In the genomic region with DNA sequence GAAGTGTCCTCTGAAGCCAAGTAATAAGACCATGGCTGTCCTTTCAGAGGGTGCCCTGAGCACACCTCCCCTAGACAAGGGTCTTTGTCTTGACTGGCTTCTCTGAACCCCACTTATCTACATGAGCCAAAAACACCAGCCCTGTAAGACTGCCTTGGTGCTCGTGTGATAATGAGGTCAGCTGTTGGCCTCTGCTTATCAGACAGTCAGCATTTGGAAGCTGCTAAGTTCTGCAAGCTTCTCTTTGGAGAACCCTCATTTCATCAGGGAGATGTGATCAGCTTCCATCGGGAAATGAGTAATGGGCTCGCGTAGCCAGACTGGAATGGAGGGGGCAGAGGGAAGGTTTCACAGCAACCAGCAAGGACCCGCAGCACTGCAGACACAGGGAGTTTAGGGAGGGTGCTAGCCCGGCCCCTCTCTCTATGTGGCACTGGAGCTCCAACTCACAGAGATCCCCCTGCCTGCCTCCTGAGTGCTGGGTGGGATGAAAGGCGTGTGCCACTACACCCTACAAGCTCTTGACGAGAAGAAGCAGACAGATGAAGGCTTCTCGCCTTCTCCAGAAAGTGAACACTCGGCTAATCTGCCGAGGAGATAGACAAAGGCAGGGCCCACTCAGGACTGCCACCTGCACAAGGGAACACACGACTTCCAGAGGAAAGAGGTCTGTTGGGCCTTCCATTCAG, we compare ENCODE assay signal across 1 mouse cellular context.
TF ChIP-seq lines count a peak whose summit lies in the region.

No protein-coding gene starts in this region.

TF ChIP-seq in MEL, 35 proteins besides CTCF, POLR2A, EP300 and RAD21 (continued from another document):
- peak; percentile 43; the same call in 1 of the 2 replicates for TF ChIP-seq CHD2 (IDR thresholded peaks at IDR 0.05; ENCODE audit: low read length)
- TF ChIP-seq MAX (IDR thresholded peaks at IDR 0.05; ENCODE audit: low read length): peak; percentile 43; the same call in 1 of the 2 replicates
- TF ChIP-seq USF1 (IDR thresholded peaks at IDR 0.05; ENCODE audit: low read depth, low read length): peak; percentile 63; the same call in 1 of the 2 replicates
- TF ChIP-seq POLR2AphosphoS2 (IDR thresholded peaks at IDR 0.05; ENCODE audit: low read length): peak; percentile 71
- TF ChIP-seq HCFC1 (IDR thresholded peaks at IDR 0.05; ENCODE audit: low read depth, low read length): 0 out of 2 replicates have a peak, but pooled peaks have one; percentile 22
- peak; percentile 98 for TF ChIP-seq GATA1 (IDR thresholded peaks at IDR 0.05; ENCODE audit: low read depth, low read length)
- TF ChIP-seq ETS1 (IDR thresholded peaks at IDR 0.05; ENCODE audit: low read depth, low read length): peak; percentile 99
- TF ChIP-seq ZC3H11A (IDR thresholded peaks at IDR 0.05; ENCODE audit: low read depth, low read length): no peak
- peak; percentile 88 for TF ChIP-seq SIN3A (IDR thresholded peaks at IDR 0.05; ENCODE audit: low read length)
- TF ChIP-seq UBTF (IDR thresholded peaks at IDR 0.05; ENCODE audit: borderline replicate concordance, insufficient read depth, low read depth, low read length): no peak
- TF ChIP-seq MXI1 (IDR thresholded peaks at IDR 0.05; ENCODE audit: low read depth, low read length): peak; percentile 51; the same call in 1 of the 2 replicates
- TF ChIP-seq TBP (IDR thresholded peaks at IDR 0.05; ENCODE audit: low read depth, low read length): no peak
- TF ChIP-seq ZKSCAN1 (IDR thresholded peaks at IDR 0.05; ENCODE audit: low read depth, low read length): no peak
- TF ChIP-seq KAT2A (conservative IDR thresholded peaks at IDR 0.05; ENCODE audit: low read depth, low read length): no peak
- peak; percentile 80; the same call in 1 of the 2 replicates for TF ChIP-seq BHLHE40 (IDR thresholded peaks at IDR 0.05; ENCODE audit: borderline replicate concordance, low read depth, low read length)
- TF ChIP-seq MEF2A (IDR thresholded peaks at IDR 0.05; ENCODE audit: extremely low read depth, insufficient replicate concordance, low read depth, low read length, poor library complexity, severe bottlenecking): peak; percentile 26; the same call in 1 of the 2 replicates
- TF ChIP-seq MAFK (IDR thresholded peaks at IDR 0.05; ENCODE audit: borderline replicate concordance, low read depth, low read length): peak; percentile 52; the same call in 1 of the 2 replicates
- TF ChIP-seq ELF1 (IDR thresholded peaks at IDR 0.05; ENCODE audit: low read depth, low read length): 0 out of 2 replicates have a peak, but pooled peaks have one; percentile 17
- TF ChIP-seq POLR2AphosphoS5 (IDR thresholded peaks at IDR 0.05; ENCODE audit: borderline replicate concordance, low read depth, low read length): no peak
- TF ChIP-seq NRF1 (IDR thresholded peaks at IDR 0.05; ENCODE audit: insufficient read depth, low read depth, low read length, poor library complexity, severe bottlenecking): no peak
- peak; percentile 93 for TF ChIP-seq TAL1 (IDR thresholded peaks at IDR 0.05; ENCODE audit: low read length)
TF ChIP-seq in MEL: peak in this region for 18.
